Mouse (Mus musculus) kidney, postnatal 0 days (tissue): Measurements from ENCODE around the gene Mrgprh. TPM values are rescaled to one million over a fixed set of nuclear protein-coding genes. Genes with fewer than 3 reads are reported as not detected.

ENCODE experiments used
- ATAC-seq: fragments of 200-750 bp; cut with Nextera tagmentation; replicated peaks from 2 replicates; pipeline ENCODE4 v1.8.0; 2017; ENCODE audit warnings: low read depth, moderate number of reproducible peaks, moderate TSS enrichment, moderate library complexity; ENCODE audit not compliant: low FRiP score
- DNase-seq: peaks from one replicate; pipeline ENCODE4 v3.0.0-alpha.2; 2016; ENCODE audit warnings: low spot score
- H3K27ac ChIP-seq: fragments of 300-500 bp; sonication (generic); 2 replicates; pipeline ENCODE4 v1.5.1; 2014; ENCODE audit warnings: mild to moderate bottlenecking
- H3K27me3 ChIP-seq: fragments of 300-500 bp; sonication (generic); 2 replicates; pipeline ENCODE4 v1.6.1; 2014; ENCODE audit warnings: low read length, mixed read lengths; ENCODE audit not compliant: insufficient read depth
- H3K36me3 ChIP-seq: fragments of 300-500 bp; sonication (generic); 2 replicates; pipeline ENCODE4 v1.6.1; 2014; ENCODE audit warnings: low read length, mixed read lengths; ENCODE audit not compliant: insufficient read depth
- H3K4me1 ChIP-seq: fragments of 300-500 bp; sonication (generic); replicated peaks from 2 replicates; pipeline ENCODE4 v1.6.1; 2014; ENCODE audit warnings: antibody characterized with exemption, low read length, mixed read lengths; ENCODE audit not compliant: insufficient read depth
- H3K4me2 ChIP-seq: fragments of 300-500 bp; sonication (generic); 2 replicates; pipeline ENCODE4 v1.6.1; 2014; ENCODE audit warnings: mild to moderate bottlenecking, low read length, moderate library complexity, mixed read lengths
- H3K4me3 ChIP-seq: fragments of 300-500 bp; sonication (generic); replicated peaks from 2 replicates; pipeline ENCODE4 v1.5.1; 2014; ENCODE audit warnings: low read depth, low read length
- H3K9ac ChIP-seq: fragments of 300-500 bp; sonication (generic); 2 replicates; pipeline ENCODE4 v1.6.1; 2014; ENCODE audit warnings: low read depth, low read length
- H3K9me3 ChIP-seq: fragments of 300-500 bp; sonication (generic); replicated peaks from 2 replicates; pipeline ENCODE4 v1.6.1; 2016; ENCODE audit warnings: low read length, inconsistent platforms, mixed read lengths
- CTCF ChIP-seq: IDR thresholded peaks from 2 replicates; pipeline ENCODE4 v1.5.1; 2016; ENCODE audit warnings: antibody characterized with exemption, low read depth, mild to moderate bottlenecking, moderate library complexity
- WGBS: fragments of 180-500 bp; shearing (Covaris S2); extraction: QIAGEN DNeasy Blood & Tissue Kit; methylation state at CpG from one replicate; pipeline ENCODE4 v1.1.7; 2014; 5-methylcytosine and 5-hydroxymethylcytosine counted together
- polyA plus RNA-seq: library from polyadenylated mRNA; unstranded; fragments of >200 nt; fragmentation: Nextera tagmentation; extraction: Ambion mirVana; gene quantifications from 2 replicates; pipeline ENCODE4 v1.2.1, GENCODE M21; 2015

Gene Mrgprh
- polyA plus RNA-seq, 1 experiment from 2014 or later, result not detected

DNA sequence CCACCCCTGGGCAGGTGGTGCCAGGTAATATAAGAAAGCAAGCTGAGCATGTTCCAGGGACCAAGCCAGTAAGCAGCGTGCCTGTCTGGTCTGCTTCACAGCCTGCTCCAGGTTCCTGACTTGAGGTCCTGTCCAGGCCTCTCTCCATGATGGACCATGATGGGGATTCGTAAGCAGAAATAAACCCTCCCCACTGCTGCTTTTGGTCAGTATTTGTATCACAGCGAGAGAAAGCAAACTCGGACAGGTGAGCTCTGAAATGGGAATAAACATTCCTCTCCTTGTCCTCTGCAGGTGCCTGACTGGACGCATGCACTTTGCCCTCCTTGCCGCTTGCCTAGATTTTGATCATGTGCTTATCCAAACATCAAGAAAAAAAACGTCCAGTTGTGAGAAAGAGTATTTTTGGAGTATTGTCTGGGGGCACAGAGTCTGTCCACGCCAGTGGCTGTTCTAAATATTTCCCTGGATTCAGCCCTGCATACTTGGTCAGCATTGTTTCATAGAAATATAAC lies 16.8 kb upstream of the Mrgprh start:
- WGBS, result 74% methylated on average over 8 of the region's 8 CpGs
- no peak for DNase-seq
- Histone ChIP-seq H3K4me3 (no peak overlapping the region), H3K9ac (no peak overlapping the region), H3K4me1 (no peaks in the 10 kb centered on the region), H3K27ac (no peak overlapping the region), H3K4me2 (no peak overlapping the region), H3K9me3 (no peaks in the 10 kb centered on the region), H3K36me3 (no peaks in the 10 kb centered on the region), H3K27me3 (no peaks in the 10 kb centered on the region)
- ATAC-seq, result no peak
- TF ChIP-seq CTCF, result no peak

DNA sequence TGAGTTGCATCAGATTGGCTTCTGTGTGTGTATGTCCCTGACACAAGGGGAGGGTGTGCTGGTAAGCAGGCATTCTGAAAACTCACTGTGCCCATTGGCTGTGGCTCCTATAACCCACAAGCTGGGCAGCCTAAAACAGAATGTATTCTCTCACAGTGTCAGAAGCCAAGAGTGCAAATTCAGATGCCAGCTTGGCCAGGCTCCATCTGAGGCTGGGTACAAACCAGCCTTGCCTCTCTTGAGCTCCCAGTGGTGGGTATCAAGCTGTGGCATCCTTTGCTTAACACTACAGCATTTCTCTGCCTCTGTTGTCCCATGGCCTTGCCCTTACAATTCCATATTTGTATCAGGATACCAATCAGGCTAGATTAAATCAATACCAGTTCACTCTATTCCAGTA lies 11.7 kb upstream of the Mrgprh start:
- H3K4me3 ChIP-seq, result no peak overlapping the region
- no peak overlapping the region for H3K27ac ChIP-seq
- ATAC-seq (no peak), DNase-seq (no peak)
- H3K9me3 ChIP-seq, result no peaks in the 10 kb centered on the region
- no peaks in the 10 kb centered on the region for H3K27me3 ChIP-seq
- no peak overlapping the region for H3K9ac ChIP-seq
- no peaks in the 10 kb centered on the region for H3K4me1 ChIP-seq
- no peak for TF ChIP-seq CTCF
- H3K36me3 ChIP-seq, result no peaks in the 10 kb centered on the region
- no peak overlapping the region for H3K4me2 ChIP-seq

DNA sequence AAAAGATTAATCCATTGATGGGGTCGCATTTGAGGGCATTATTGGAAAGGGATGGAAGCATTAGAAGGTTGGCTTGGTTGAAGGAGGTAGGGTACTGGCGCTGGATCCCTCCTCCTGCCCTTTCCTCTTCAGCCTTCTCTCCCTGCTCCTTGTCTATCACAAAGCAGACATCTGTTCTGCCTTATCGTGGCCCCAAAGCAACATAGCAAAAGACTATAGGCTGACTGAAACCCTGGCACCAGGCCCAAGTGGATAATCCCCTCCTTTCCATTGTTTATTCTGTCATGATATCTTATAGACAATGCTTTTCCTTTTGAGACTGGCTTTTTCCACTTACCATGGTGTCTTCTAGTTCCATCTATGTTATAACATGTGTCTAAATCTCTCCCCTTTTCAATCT lies 10.4 kb upstream of the Mrgprh start:
- no peak for ATAC-seq
- no peak overlapping the region for H3K4me3 ChIP-seq
- no peak for DNase-seq
- no peaks in the 10 kb centered on the region for H3K27me3 ChIP-seq
- H3K4me1 ChIP-seq, result no peaks in the 10 kb centered on the region
- H3K27ac ChIP-seq, result no peak overlapping the region
- H3K4me2 ChIP-seq, result no peak overlapping the region
- no peak for TF ChIP-seq CTCF
- H3K9ac ChIP-seq, result no peak overlapping the region
- no peaks in the 10 kb centered on the region for H3K9me3 ChIP-seq
- 82% methylated on average over 3 of the region's 3 CpGs for WGBS
- H3K36me3 ChIP-seq, result no peaks in the 10 kb centered on the region

DNA sequence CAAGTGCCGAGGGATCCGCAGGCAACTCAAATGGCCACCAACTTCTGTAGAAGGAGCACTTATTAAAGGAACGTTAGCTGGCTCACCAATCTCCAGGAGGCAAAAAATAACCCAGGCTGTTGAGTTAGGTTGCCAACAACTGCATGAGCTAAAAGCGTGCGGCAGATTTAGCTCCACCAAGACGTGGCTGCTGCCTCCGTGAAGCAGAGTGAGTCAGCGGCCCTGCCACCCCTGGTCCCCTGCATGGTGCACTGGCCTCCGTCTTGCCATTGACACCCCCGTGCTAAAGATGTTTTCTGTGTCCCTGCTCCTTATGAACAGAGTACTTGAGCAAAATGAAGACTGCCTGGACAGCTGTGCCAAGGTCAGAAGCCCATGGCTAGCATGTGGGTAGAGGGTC lies 9.0 kb upstream of the Mrgprh start:
- no peaks in the 10 kb centered on the region for H3K9me3 ChIP-seq
- ATAC-seq (no peak), DNase-seq (no peak)
- no peak overlapping the region for H3K4me3 ChIP-seq
- no peak overlapping the region for H3K9ac ChIP-seq
- no peak overlapping the region for H3K4me2 ChIP-seq
- no peak overlapping the region for H3K27ac ChIP-seq
- WGBS, result 83% methylated on average over 10 of the region's 10 CpGs
- no peaks in the 10 kb centered on the region for H3K36me3 ChIP-seq
- no peak for TF ChIP-seq CTCF
- no peaks in the 10 kb centered on the region for H3K27me3 ChIP-seq
- no peaks in the 10 kb centered on the region for H3K4me1 ChIP-seq

DNA sequence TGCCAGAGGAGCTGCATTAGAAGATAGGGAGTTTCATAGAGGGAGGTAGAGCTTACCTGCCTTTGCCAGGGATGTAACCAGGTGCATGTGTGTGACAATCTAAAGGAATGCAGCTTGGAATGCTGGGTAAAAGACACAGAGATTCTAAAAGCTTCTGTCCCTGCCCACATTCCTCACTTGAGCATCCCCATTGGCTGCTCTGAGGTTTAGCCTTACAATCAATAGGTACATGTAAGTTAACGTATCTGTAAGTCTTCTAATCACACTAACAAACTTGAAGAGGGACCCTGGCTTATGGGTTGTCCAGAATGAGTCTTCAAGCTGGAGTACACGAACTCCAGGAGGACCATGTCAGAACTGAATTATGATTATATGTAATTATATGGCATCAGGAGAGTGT lies 7.8 kb upstream of the Mrgprh start, which contains the start of gene Mas1:
Mas1 (minus strand) TSS at position 101 of the 400 bp plus-strand sequence.
- no peak within 1 kb of the TSS for H3K9ac ChIP-seq
- no peak for TF ChIP-seq CTCF

DNA sequence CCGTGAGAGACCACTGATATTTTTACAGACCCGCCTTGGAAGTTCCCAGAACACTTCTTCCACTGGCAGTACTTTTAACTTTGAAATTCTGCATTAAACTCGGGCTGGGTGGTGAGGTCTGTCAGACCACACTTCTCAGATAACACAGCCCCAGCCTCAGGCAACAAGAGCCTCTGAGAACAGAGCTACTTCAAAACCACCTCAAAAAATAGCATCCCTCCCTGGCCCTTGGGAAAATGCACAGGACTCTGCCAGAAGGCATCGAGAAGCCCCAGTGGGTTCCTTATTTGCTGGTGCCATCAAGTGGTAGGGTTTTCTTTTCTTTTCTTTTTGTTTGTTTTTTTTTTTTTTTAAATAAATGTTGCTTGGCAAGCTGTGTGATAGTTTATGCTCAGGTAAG lies 7.2 kb upstream of the Mrgprh start:
- H3K9me3 ChIP-seq, result no peaks in the 10 kb centered on the region
- WGBS, result 18% methylated on average over 4 of the region's 4 CpGs
- no peak overlapping the region for H3K9ac ChIP-seq
- no peaks in the 10 kb centered on the region for H3K27me3 ChIP-seq
- no peak overlapping the region for H3K27ac ChIP-seq
- DNase-seq, result no peak
- H3K4me3 ChIP-seq, result no peak overlapping the region
- H3K4me2 ChIP-seq, result no peak overlapping the region
- no peak for ATAC-seq
- no peaks in the 10 kb centered on the region for H3K4me1 ChIP-seq
- TF ChIP-seq CTCF, result peak; percentile 14; the same call in 1 of the 2 replicates
- no peaks in the 10 kb centered on the region for H3K36me3 ChIP-seq

More for the DNA sequence above, 7.8 kb upstream of the Mrgprh start, which contains the start of gene Mas1:
- Histone ChIP-seq H3K9me3 (no peaks in the 10 kb centered on the region), H3K27me3 (no peaks in the 10 kb centered on the region), H3K36me3 (no peaks in the 10 kb centered on the region), H3K4me3 (no peak within 1 kb of the TSS), H3K4me2 (no peak within 1 kb of the TSS), H3K4me1 (no peaks in the 10 kb centered on the region), H3K27ac (no peak within 1 kb of the TSS)
- ATAC-seq (no peak), DNase-seq (no peak)
- 46% methylated on average over 2 of the region's 2 CpGs for WGBS
